Mouse (Mus musculus) myocyte (in vitro differentiated cells): ENCODE results near the gene Dhodh.

Experiments
- CEBPB ChIP-seq: IDR thresholded peaks from 2 replicates; pipeline ENCODE4 v1.6.1; 2011; ENCODE audit warnings: mild to moderate bottlenecking, moderate library complexity; ENCODE audit not compliant: poor library complexity, insufficient read depth, severe bottlenecking
- MAX ChIP-seq: IDR thresholded peaks from one replicate; pipeline ENCODE4 v1.6.1; 2011; ENCODE audit warnings: low read depth, mild to moderate bottlenecking, control low read depth
- MYOD1 ChIP-seq, 3 experiments: IDR thresholded peaks; one replicate each; pipeline ENCODE4 v1.6.1; 2011; ENCODE audit warnings: control low read depth in 2 of 3, low read depth in 2 of 3, mild to moderate bottlenecking in 2 of 3, moderate library complexity in 1 of 3; ENCODE audit not compliant: insufficient read length in 2 of 3, control insufficient read depth in 1 of 3
- MYOG ChIP-seq, 3 experiments: IDR thresholded peaks; one replicate each; pipeline ENCODE4 v1.6.1; 2011; ENCODE audit warnings: control low read depth in 2 of 3, low read depth in 2 of 3, mild to moderate bottlenecking in 2 of 3; ENCODE audit not compliant: insufficient read length in 2 of 3, control insufficient read depth in 1 of 3, insufficient read depth in 1 of 3
- POLR2A ChIP-seq: IDR thresholded peaks from one replicate; pipeline ENCODE4 v1.6.1; 2011; ENCODE audit warnings: low read depth, mild to moderate bottlenecking, control low read depth, moderate library complexity; ENCODE audit not compliant: insufficient read length
- POLR2AphosphoS2 ChIP-seq: IDR thresholded peaks from one replicate; pipeline ENCODE4 v1.6.1; 2011; ENCODE audit warnings: low read depth, control low read depth; ENCODE audit not compliant: insufficient read length
- REST ChIP-seq: IDR thresholded peaks from one replicate; pipeline ENCODE4 v1.6.1; 2011; ENCODE audit warnings: mild to moderate bottlenecking, control low read depth, moderate library complexity; ENCODE audit not compliant: insufficient read depth, insufficient read length
- SRF ChIP-seq: IDR thresholded peaks from one replicate; pipeline ENCODE4 v1.6.1; 2011; ENCODE audit warnings: low read depth; ENCODE audit not compliant: control insufficient read depth, insufficient read length
- TCF12 ChIP-seq: IDR thresholded peaks from one replicate; pipeline ENCODE4 v1.6.1; 2011; ENCODE audit warnings: mild to moderate bottlenecking, control low read depth; ENCODE audit not compliant: poor library complexity, insufficient read depth, severe bottlenecking
- TCF3 ChIP-seq: IDR thresholded peaks from one replicate; pipeline ENCODE4 v1.6.1; 2011; ENCODE audit warnings: low read depth, control low read depth; ENCODE audit not compliant: insufficient read length
- USF1 ChIP-seq: IDR thresholded peaks from one replicate; pipeline ENCODE4 v1.6.1; 2011; ENCODE audit warnings: low read depth, mild to moderate bottlenecking, control low read depth, moderate library complexity

GRCm38 (mm10) chr8:109584293-109584692, 24.2 kb downstream of the Dhodh start:
- TF ChIP-seq MAX: no peak
- TF ChIP-seq MYOD1 (IDR thresholded peaks at IDR 0.05; ENCODE audit: control insufficient read depth in 1 of 3, insufficient read length in 2 of 3, low read depth in 2 of 3): no peak
- TF ChIP-seq POLR2A: no peak
- no peak for TF ChIP-seq USF1
- no peak for TF ChIP-seq CEBPB
- no peak for TF ChIP-seq TCF12
- no peak for TF ChIP-seq SRF
- no peak for TF ChIP-seq POLR2AphosphoS2
- TF ChIP-seq MYOG (IDR thresholded peaks at IDR 0.05; ENCODE audit: control insufficient read depth in 1 of 3, insufficient read depth in 1 of 3, insufficient read length in 2 of 3, low read depth in 2 of 3): no peak
- TF ChIP-seq TCF3: no peak
- TF ChIP-seq REST: no peak
